Comparison of ENCODE assay signal across 17 mouse cellular contexts in genomic region chr12:52247438-52247837, GRCm38 (mm10).
"Had no signal": no experiment of that assay in that cellular context is flagged by ENCODE, and none has a peak within 500 bp of the region (broad histone marks: within the 10 kb centered on the region; RNA-seq: fewer than 3 reads in every experiment).

No protein-coding gene starts in this region.

- H3K27ac ChIP-seq: lung, embryonic 15.5 days; macrophage; midbrain, embryonic 13.5 days; midbrain, embryonic 15.5 days; neural tube, embryonic 12.5 days had no signal

- DNase-seq: lung, adult 2 months; lung, postnatal 14 days; lung, postnatal 36 days; right cerebral cortex, postnatal 25 days; right cerebral cortex, postnatal 4 days; spleen, adult 18-20 months; thymus, adult 18-20 months; thymus, postnatal 14 days; thymus, postnatal 36 days had no signal

- H3K36me3 ChIP-seq: lung, embryonic 15.5 days; midbrain, embryonic 13.5 days; midbrain, embryonic 15.5 days; neural tube, embryonic 12.5 days had no signal

- H3K4me2 ChIP-seq: lung, embryonic 15.5 days; midbrain, embryonic 11.5 days; midbrain, embryonic 13.5 days; midbrain, embryonic 15.5 days; neural tube, embryonic 12.5 days had no signal

- H3K27me3 ChIP-seq: lung, embryonic 15.5 days; midbrain, embryonic 13.5 days; midbrain, embryonic 15.5 days; neural tube, embryonic 12.5 days had no signal

- H3K9me3 ChIP-seq: lung, embryonic 15.5 days; megakaryocyte, embryonic 14.5 days; midbrain, embryonic 13.5 days; midbrain, embryonic 15.5 days; neural tube, embryonic 12.5 days had no signal

- ATAC-seq: lung, postnatal 0 days; midbrain, embryonic 13.5 days; midbrain, embryonic 15.5 days had no signal

- H3K9ac ChIP-seq: lung, embryonic 15.5 days; midbrain, embryonic 13.5 days; midbrain, embryonic 15.5 days; neural tube, embryonic 12.5 days had no signal

- H3K4me1 ChIP-seq: lung, embryonic 15.5 days; midbrain, embryonic 13.5 days; midbrain, embryonic 15.5 days; neural tube, embryonic 12.5 days had no signal

- H3K4me3 ChIP-seq: lung, embryonic 15.5 days; megakaryocyte, embryonic 14.5 days; midbrain, embryonic 13.5 days; midbrain, embryonic 15.5 days; neural tube, embryonic 12.5 days had no signal
